Mouse (Mus musculus): ENCODE measurements around the gene Nxn.

Nxn gene

GRCm38 (mm10) chr11:76300862-76301261 lies 98.1 kb downstream of the Nxn start:
- DNase-seq (ENCODE audit: low spot score) = no peak

DNA sequence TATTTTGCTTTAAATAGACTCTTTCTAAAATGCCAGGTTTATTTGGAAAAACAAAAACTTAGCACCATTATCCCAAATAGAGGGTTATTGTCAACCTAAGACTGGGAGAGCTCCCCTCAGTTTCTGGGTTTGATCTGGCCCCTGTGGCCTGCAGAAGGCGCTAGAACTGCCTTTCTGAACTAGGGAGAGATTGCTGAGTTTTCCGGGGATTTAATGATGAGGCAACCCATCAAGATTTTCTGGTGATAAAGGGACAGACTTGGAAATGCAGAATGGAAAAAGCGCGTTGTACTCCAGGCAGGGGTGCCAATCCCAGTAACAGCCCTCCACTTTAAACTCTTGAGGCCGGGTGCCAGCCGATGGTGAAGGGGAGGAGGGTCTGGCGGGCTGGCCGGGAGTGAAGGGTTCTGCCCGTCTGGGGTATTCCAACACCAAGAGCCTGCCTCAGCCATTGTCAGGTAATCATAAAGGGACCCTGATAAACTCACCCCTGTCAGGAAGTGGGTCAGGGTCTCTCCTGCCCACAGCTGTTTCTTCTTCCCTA lies 100.4 kb downstream of the Nxn start:
- no peak for DNase-seq (ENCODE audit: low spot score)

DNA sequence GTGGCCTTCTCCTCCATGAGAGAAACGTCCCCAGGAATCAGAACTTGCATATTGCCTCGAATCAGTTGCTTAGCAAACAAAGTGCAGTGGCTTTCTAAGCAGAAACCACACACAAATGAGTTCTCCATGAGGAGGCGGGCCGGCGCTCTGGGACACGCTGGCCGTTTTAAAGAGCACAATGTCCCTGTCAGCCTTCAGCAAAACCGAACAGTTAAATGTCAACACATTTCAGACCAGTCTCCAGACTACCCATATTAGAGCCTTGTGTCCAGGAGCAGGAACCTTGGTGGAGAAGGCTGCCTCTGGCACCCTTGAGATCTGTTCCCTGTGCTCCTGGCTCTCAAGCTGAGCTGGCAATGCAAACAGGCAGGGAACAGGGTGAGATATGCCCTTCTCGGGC lies 101.7 kb downstream of the Nxn start:
- peak; percentile 43 for DNase-seq (ENCODE audit: low spot score)

- DNase-seq (ENCODE audit: low spot score) = no peak
Observed at GRCm38 (mm10) chr11:76294836-76295235, 104.1 kb downstream of the Nxn start.

DNA sequence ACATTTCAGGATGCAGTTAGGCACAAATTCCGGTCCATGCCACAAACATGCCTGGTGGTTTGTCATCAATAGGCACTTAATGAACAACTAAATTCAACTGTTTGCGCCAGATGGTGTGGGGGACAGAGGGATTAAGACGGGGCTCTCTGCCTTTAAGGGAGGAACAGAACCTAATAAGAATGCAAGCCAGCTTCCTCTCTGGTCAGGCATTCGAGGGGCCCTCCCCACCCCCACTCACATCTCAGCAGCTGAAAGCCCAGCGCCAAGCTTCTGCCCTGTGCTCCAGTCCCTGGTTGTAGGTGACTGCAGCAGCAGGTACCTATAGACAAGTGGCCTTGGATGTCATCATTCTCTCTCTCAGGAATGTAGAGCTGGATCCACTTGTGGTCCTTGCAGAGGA lies 104.9 kb downstream of the Nxn start:
- DNase-seq (ENCODE audit: low spot score) = no peak

DNA sequence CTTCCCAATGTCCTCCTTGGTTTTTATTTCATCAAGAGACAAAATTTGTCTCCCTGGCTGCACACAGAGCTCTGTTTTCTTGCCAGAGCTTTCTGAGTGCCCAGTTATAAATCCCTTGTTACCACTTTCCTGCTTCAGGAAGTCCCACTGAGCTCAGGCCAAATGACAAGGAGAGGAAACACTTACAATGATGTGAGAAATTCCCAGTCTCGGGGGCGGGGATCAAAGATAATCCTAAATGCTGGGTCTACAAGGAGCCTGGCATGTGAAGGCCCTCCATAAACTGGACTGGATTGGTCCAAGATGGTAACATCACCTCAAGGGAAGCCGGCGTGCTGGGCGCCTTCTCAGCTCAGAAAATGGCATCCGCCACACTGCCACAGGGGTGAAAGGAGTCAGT lies 106.1 kb downstream of the Nxn start:
- DNase-seq (ENCODE audit: low spot score) = no peak

- no peak for DNase-seq (ENCODE audit: low spot score)
Observed at GRCm38 (mm10) chr11:76292398-76292797, 106.5 kb downstream of the Nxn start.

DNA sequence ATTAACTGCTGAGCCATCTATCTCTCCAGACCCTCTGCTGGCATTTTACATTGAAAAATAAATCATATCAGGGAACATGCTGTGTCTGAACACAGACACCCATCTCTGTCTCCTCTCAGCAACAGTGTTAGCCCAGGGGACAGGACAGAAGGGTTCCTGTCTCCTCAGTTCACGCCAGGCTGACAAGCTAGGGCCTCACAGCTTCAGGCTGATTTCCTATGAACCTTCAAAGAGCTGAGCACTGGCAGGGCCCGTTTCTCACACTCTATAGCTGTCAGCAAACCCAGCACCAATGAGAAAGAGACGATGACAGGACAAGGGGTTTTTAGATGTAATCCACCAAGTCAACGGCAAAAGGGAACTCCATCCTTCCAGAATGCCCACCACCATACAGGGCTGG lies 107.0 kb downstream of the Nxn start:
- DNase-seq (ENCODE audit: low spot score) = no peak

DNA sequence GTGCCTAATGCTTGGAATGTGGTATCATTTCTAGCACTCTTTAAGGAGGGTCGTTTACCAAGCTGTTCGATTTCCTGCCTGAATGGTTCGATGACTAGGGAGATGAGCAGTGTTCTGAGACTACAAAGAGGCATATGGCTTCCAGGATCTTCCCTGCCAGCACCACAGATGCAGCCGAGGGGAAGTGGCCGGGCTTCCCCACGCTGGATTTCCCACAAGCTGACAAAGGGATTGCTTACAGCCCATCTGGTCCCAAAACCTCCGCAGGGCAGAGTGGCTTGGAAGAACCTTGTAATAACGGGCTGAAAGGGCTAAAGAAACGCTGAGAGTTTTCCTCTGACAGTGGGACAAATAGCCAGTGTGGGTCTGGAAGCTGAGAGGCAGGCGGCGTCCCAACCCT lies 108.6 kb downstream of the Nxn start:
- no peak for DNase-seq (ENCODE audit: low spot score)

GRCm38 (mm10) chr11:76288645-76289044 lies 110.3 kb downstream of the Nxn start:
- DNase-seq (ENCODE audit: low spot score) = no peak

DNA sequence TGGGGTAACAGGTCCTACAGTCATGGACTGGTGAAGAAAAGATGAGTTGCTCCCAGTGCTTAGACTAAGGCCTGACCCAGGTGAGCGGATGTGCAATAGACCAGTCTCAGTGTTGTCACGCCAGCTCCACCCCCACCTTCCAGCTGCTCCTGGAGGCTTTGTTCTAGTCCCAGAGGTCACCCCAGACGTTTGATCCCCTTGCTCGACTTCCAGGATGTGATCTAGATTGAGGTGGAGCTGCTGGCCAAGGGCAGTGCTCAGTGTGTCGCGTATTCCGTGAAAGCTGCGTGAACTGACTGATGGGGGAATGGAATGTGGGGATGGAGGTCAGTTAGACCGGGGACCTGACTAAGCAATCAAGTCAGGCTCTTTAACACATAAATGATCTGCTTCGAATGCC lies 111.6 kb downstream of the Nxn start:
- DNase-seq (ENCODE audit: low spot score) = no peak

- DNase-seq (ENCODE audit: low spot score) = no peak
Observed at GRCm38 (mm10) chr11:76286534-76287126, 112.3 kb downstream of the Nxn start.

GRCm38 (mm10) chr11:76285431-76286075 lies 113.4 kb downstream of the Nxn start:
- DNase-seq (ENCODE audit: low spot score) = no peak

GRCm38 (mm10) chr11:76283841-76284240 lies 115.1 kb downstream of the Nxn start:
- DNase-seq (ENCODE audit: low spot score) = no peak

- DNase-seq (ENCODE audit: low spot score) = no peak
Observed at GRCm38 (mm10) chr11:76279971-76280370, 119.0 kb downstream of the Nxn start.

DNA sequence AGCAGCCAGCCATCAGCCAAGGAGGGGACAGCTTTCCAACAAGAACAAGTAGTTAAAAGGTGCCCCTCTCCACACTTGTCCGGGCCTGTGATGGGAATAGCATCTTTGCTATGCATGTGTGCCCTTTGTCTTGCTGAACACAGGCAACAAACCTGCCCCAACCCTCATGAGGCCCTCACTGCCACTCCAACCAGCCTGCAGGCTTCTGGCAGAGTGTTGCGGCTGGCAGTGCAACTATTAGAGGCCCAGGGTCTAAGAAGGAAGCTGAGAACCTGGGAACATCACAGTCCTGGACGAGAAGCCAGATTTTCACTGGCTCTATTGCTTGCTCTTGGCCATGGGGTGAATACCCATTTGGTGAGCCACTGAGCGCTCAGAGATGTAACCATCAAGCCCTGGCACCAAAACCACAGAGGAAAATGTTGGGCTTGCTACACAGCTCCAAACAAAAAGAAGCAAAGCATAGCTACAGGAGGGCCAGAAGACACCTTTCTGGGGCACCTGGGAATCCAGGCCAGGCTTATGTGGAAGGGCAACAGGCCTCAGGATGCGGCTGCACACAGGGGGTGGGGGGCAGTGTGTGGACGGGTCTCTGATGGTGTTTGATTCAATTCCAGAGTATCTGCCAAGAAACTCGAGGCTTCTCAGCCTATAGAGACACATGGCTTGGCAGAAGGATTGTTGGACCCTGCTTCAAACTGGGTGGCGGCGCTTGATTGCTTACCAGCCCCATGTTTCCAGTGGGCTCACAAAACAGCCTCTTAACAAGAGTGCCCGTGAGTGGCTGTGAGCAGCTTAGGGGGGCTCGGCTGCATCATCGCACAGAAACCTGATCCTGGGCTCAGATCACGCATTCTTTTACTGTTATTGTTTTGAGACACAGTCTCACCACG lies 119.7 kb downstream of the Nxn start:
- no peak for DNase-seq (ENCODE audit: low spot score)

- DNase-seq (ENCODE audit: low spot score) = no peak
Observed at GRCm38 (mm10) chr11:76272440-76272839, 126.5 kb downstream of the Nxn start.

- no peak for DNase-seq (ENCODE audit: low spot score)
Observed at GRCm38 (mm10) chr11:76268521-76269065, 130.3 kb downstream of the Nxn start.

GRCm38 (mm10) chr11:76268001-76268459 lies 130.9 kb downstream of the Nxn start:
- no peak for DNase-seq (ENCODE audit: low spot score)

DNA sequence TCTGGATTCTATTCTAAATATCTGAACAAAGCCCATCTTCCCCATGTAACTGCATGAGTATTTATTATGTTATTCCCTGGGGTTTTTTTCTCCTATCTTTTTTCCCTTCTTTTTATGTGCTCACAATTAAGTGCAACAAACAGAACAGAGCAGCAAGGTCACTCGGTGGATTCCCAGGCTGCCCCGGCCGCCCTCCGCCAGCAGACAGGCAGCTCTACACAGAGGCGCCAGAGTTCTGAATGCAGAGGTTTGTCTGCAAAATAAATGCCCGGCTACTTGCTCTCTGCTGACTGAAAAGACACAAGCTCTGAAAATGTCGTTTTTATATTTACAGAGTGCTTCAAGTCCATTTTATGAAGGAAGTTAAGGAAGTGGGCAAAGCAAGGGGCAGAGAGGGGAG lies 131.4 kb downstream of the Nxn start:
- DNase-seq (ENCODE audit: low spot score) = peak; percentile 47

GRCm38 (mm10) chr11:76262611-76263351 lies 136.2 kb downstream of the Nxn start:
- DNase-seq (ENCODE audit: low spot score) = no peak

DNA sequence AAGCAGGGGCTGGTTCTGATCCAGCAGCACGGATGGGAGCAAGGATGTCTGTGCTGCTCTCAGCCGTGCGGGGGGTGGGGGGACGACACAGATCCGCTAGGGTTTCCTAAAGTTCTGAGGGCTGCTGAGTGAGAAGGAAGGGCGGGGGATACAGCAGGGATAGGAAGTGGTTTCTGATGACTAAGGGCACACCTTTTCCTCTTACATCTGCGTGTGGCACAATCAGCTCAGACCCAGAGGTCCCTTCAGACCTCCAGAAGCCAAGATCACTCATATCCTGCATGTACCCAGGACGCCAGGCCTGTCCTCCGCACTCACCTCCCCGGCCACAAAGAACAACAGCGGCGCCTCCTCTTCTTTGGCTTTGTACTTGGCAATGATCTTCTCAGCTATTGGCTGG lies 137.7 kb downstream of the Nxn start:
- no peak for DNase-seq (ENCODE audit: low spot score)

Data from ovary, postnatal 36 days (tissue).